Mouse (Mus musculus): ENCODE measurements at regions not wholly inside any gene's neighbourhood (a gene's known extent, or its start where the extent isn't known, plus 50 kb on each side); places are given as distances from the start of the nearest gene placed in this dataset.
A peak's percentile ranks its signal among the peaks of the same experiment; 100 is the strongest.

DNA sequence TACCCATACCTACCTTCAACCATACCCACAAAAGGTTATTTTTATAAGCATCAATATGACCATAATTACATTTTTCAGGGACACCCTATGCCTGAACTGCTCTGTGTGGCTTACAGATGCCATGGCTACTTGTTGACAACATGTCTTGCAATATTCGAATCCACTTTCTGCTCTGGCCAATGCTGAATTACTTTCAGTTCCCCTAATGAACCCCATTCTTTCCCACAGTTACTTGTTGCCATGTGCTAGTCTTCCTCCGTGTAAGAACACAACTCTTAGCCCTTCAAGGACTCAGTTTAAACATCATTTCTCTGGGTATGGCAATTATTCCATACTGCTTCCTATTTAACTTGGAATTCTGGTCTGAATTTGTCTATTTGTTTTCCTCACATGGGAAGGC is 110.4 kb upstream of the Prdm1 start:
- WGBS = 83% methylated on average over 2 of the region's 2 CpGs
- Histone ChIP-seq H3K36me3 (ENCODE audit: control insufficient read depth, insufficient read depth, low read length) (no peaks in the 10 kb centered on the region), H3K4me3 (ENCODE audit: insufficient read depth, low read depth, low read length) (no peak overlapping the region), H3K4me1 (ENCODE audit: control insufficient read depth, insufficient read depth, low read length) (no peaks in the 10 kb centered on the region), H3K27ac (ENCODE audit: insufficient read depth, low read depth, low read length) (no peak overlapping the region), H3K27me3 (replicated peaks; ENCODE audit: control insufficient read depth, insufficient read depth, low read length) (no peaks in the 10 kb centered on the region)
- no peak for TF ChIP-seq POLR2A (IDR thresholded peaks at IDR 0.05; ENCODE audit: low read depth, low read length)
- TF ChIP-seq CTCF (conservative IDR thresholded peaks at IDR 0.05; ENCODE audit: insufficient read depth, insufficient read length, low read depth, low read length) = no peak
- no peak for DNase-seq

- Histone ChIP-seq H3K4me3 (ENCODE audit: insufficient read depth, low read depth, low read length) (no peak overlapping the region), H3K36me3 (ENCODE audit: control insufficient read depth, insufficient read depth, low read length) (no peaks in the 10 kb centered on the region), H3K27me3 (replicated peaks; ENCODE audit: control insufficient read depth, insufficient read depth, low read length) (no peaks in the 10 kb centered on the region), H3K4me1 (ENCODE audit: control insufficient read depth, insufficient read depth, low read length) (no peaks in the 10 kb centered on the region), H3K27ac (ENCODE audit: insufficient read depth, low read depth, low read length) (no peak overlapping the region)
- TF ChIP-seq POLR2A (IDR thresholded peaks at IDR 0.05; ENCODE audit: low read depth, low read length) = no peak
- TF ChIP-seq CTCF (conservative IDR thresholded peaks at IDR 0.05; ENCODE audit: insufficient read depth, insufficient read length, low read depth, low read length) = no peak
- no peak for DNase-seq
- WGBS = 82% methylated on average over 3 of the region's 3 CpGs
Measured at GRCm38 (mm10) chr10:44636786-44637185, 108.5 kb upstream of the Prdm1 start.

GRCm38 (mm10) chr10:44636061-44636460 is 107.8 kb upstream of the Prdm1 start:
- Histone ChIP-seq H3K4me1 (ENCODE audit: control insufficient read depth, insufficient read depth, low read length) (no peaks in the 10 kb centered on the region), H3K27ac (ENCODE audit: insufficient read depth, low read depth, low read length) (no peak overlapping the region), H3K4me3 (ENCODE audit: insufficient read depth, low read depth, low read length) (no peak overlapping the region), H3K36me3 (ENCODE audit: control insufficient read depth, insufficient read depth, low read length) (no peaks in the 10 kb centered on the region), H3K27me3 (replicated peaks; ENCODE audit: control insufficient read depth, insufficient read depth, low read length) (no peaks in the 10 kb centered on the region)
- TF ChIP-seq CTCF (conservative IDR thresholded peaks at IDR 0.05; ENCODE audit: insufficient read depth, insufficient read length, low read depth, low read length) (no peak), POLR2A (IDR thresholded peaks at IDR 0.05; ENCODE audit: low read depth, low read length) (no peak)
- DNase-seq = no peak

DNA sequence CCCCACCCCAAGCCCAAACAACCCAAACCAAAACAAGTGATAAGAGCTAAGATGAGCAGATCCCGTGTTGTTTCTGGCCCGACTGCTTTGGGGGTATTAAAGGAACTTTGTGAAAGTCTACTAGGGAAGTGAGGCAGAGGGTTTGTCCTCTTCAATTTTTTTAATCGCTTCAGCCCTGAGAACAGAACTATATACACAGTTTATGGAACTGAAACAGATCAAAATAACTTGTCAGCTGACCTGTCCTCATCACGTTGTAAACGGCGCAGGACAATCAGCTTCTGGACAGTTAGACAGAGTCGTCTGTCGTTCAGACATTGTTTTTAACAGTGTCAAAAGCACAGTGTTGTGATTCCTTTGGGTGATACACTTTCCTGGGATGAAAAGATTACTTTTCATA is 103.3 kb upstream of the Prdm1 start:
- Histone ChIP-seq H3K4me1 (ENCODE audit: control insufficient read depth, insufficient read depth, low read length) (no peaks in the 10 kb centered on the region), H3K4me3 (ENCODE audit: insufficient read depth, low read depth, low read length) (no peak overlapping the region), H3K27ac (ENCODE audit: insufficient read depth, low read depth, low read length) (no peak overlapping the region), H3K36me3 (ENCODE audit: control insufficient read depth, insufficient read depth, low read length) (no peaks in the 10 kb centered on the region), H3K27me3 (replicated peaks; ENCODE audit: control insufficient read depth, insufficient read depth, low read length) (no peaks in the 10 kb centered on the region)
- TF ChIP-seq POLR2A (IDR thresholded peaks at IDR 0.05; ENCODE audit: low read depth, low read length) (no peak), CTCF (conservative IDR thresholded peaks at IDR 0.05; ENCODE audit: insufficient read depth, insufficient read length, low read depth, low read length) (no peak)
- WGBS = 74% methylated on average over 8 of the region's 8 CpGs
- peak; percentile 17 for DNase-seq

DNA sequence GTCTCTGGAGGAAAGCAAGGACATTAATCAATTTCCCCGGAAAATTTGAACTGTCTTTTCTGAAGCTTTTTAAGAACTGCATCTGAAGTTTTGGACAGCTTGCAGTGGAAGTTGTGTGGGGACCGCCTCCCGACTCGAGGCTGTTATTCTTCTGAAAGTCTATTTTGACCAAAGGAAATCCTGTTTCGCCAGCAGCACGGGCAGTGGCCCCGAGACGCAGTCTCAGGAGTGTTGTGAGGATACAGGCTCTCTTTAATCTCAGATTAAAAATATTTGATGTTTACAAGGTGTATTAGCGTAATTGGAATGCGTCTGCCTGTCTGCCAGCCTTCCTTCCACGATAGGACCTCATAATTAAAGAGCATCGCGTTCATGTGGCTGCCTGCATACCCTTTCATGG is 102.2 kb upstream of the Prdm1 start:
- no peak overlapping the region for H3K4me3 ChIP-seq (ENCODE audit: insufficient read depth, low read depth, low read length)
- no peaks in the 10 kb centered on the region for H3K36me3 ChIP-seq (ENCODE audit: control insufficient read depth, insufficient read depth, low read length)
- no peaks in the 10 kb centered on the region for H3K4me1 ChIP-seq (ENCODE audit: control insufficient read depth, insufficient read depth, low read length)
- TF ChIP-seq CTCF (conservative IDR thresholded peaks at IDR 0.05; ENCODE audit: insufficient read depth, insufficient read length, low read depth, low read length) = no peak
- 64% methylated on average over 13 of the region's 13 CpGs for WGBS
- peak overlapping the region; percentile 51; the same call in 1 of the 2 replicates for H3K27ac ChIP-seq (ENCODE audit: insufficient read depth, low read depth, low read length)
- H3K27me3 ChIP-seq (replicated peaks; ENCODE audit: control insufficient read depth, insufficient read depth, low read length) = no peaks in the 10 kb centered on the region
- DNase-seq = peak; percentile 76

GRCm38 (mm10) chr10:44628387-44628786 is 100.1 kb upstream of the Prdm1 start:
- TF ChIP-seq POLR2A (IDR thresholded peaks at IDR 0.05; ENCODE audit: low read depth, low read length) (no peak), CTCF (conservative IDR thresholded peaks at IDR 0.05; ENCODE audit: insufficient read depth, insufficient read length, low read depth, low read length) (no peak)
- no peak overlapping the region for H3K27ac ChIP-seq (ENCODE audit: insufficient read depth, low read depth, low read length)
- no peak for DNase-seq
- WGBS = 96% methylated on average over 3 of the region's 3 CpGs
- no peaks in the 10 kb centered on the region for H3K27me3 ChIP-seq (replicated peaks; ENCODE audit: control insufficient read depth, insufficient read depth, low read length)
- no peak overlapping the region for H3K4me3 ChIP-seq (ENCODE audit: insufficient read depth, low read depth, low read length)
- H3K36me3 ChIP-seq (ENCODE audit: control insufficient read depth, insufficient read depth, low read length) = no peaks in the 10 kb centered on the region
- H3K4me1 ChIP-seq (ENCODE audit: control insufficient read depth, insufficient read depth, low read length) = no peaks in the 10 kb centered on the region

- no peaks in the 10 kb centered on the region for H3K27me3 ChIP-seq (replicated peaks; ENCODE audit: control insufficient read depth, insufficient read depth, low read length)
- no peak overlapping the region for H3K27ac ChIP-seq (ENCODE audit: insufficient read depth, low read depth, low read length)
- no peaks in the 10 kb centered on the region for H3K36me3 ChIP-seq (ENCODE audit: control insufficient read depth, insufficient read depth, low read length)
- TF ChIP-seq POLR2A (IDR thresholded peaks at IDR 0.05; ENCODE audit: low read depth, low read length) = no peak
- TF ChIP-seq CTCF (conservative IDR thresholded peaks at IDR 0.05; ENCODE audit: insufficient read depth, insufficient read length, low read depth, low read length) = no peak
- no peaks in the 10 kb centered on the region for H3K4me1 ChIP-seq (ENCODE audit: control insufficient read depth, insufficient read depth, low read length)
- no peak for DNase-seq
- 99% methylated on average over 3 of the region's 3 CpGs for whole genome bisulfite sequencing
- no peak overlapping the region for H3K4me3 ChIP-seq (ENCODE audit: insufficient read depth, low read depth, low read length)
Measured at GRCm38 (mm10) chr10:44627431-44627830, 99.1 kb upstream of the Prdm1 start.

DNA sequence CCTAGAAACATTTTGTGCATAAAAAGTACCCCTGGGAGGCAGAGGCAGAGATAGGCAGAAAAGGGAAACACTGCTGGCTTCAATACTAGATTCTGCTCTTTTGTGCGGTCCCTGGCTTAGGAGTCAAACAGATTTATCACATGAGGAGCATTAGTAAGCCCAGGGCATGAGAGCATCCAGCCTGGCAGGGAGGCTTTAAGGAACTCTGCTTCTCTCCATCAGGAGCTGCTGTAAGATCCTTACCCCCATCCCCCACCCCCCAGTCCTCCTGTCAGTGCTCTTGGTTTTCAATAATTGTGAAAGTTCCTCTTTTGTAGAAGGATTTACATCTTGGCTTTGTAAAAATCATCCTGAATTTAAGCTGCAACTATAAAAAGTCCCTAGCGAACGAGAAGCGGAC is 97.2 kb upstream of the Prdm1 start:
- WGBS = 83% methylated on average over 4 of the region's 4 CpGs
- Histone ChIP-seq H3K27me3 (replicated peaks; ENCODE audit: control insufficient read depth, insufficient read depth, low read length) (no peaks in the 10 kb centered on the region), H3K4me3 (ENCODE audit: insufficient read depth, low read depth, low read length) (no peak overlapping the region), H3K36me3 (ENCODE audit: control insufficient read depth, insufficient read depth, low read length) (no peaks in the 10 kb centered on the region), H3K4me1 (ENCODE audit: control insufficient read depth, insufficient read depth, low read length) (no peaks in the 10 kb centered on the region), H3K27ac (ENCODE audit: insufficient read depth, low read depth, low read length) (no peak overlapping the region)
- no peak for DNase-seq
- TF ChIP-seq CTCF (conservative IDR thresholded peaks at IDR 0.05; ENCODE audit: insufficient read depth, insufficient read length, low read depth, low read length) = no peak
- TF ChIP-seq POLR2A (IDR thresholded peaks at IDR 0.05; ENCODE audit: low read depth, low read length) = no peak

Measured in kidney, adult 2 months (tissue).